Mouse (Mus musculus) gastrocnemius, adult 8-10 months (tissue): ENCODE results near the gene Usp11. TPM values are rescaled to one million over a fixed set of nuclear protein-coding genes. Genes with fewer than 3 reads are reported as not detected.
"Not testable (repeated sequence)": the region's sequence is repeated elsewhere in the genome, so short reads cannot be mapped to it uniquely, and the experiment has no call there.

Experiments
- DNase-seq, 2 experiments: peaks; one replicate each; pipeline ENCODE4 v3.0.0; 2022; ENCODE audit warnings: low spot score in 2 of 2
- total RNA-seq, 4 experiments: library from RNA; stranded (reverse); gene quantifications; 2 replicates each; pipeline ENCODE4 v1.2.4; 2022

The Usp11 gene
- 1 to 10 TPM; 1.7 to 2.3 (median 2.1) TPM for total RNA-seq

- DNase-seq: no peak
These were observed at the start of gene Usp11 for GRCm38 (mm10) chrX:20703741-20704290. Gene Usp11, plus strand, starts transcription at chrX:20703906.

GRCm38 (mm10) chrX:20657593-20657992 is 46.1 kb upstream of the Usp11 start:
- no peak for DNase-seq

- peak; percentile 32 to 52 for DNase-seq
These were observed 45.6 kb upstream of the Usp11 start, which contains the start of gene Uba1 for GRCm38 (mm10) chrX:20658026-20658652. Gene Uba1, plus strand, starts transcription at chrX:20658326.

- DNase-seq: no peak
These were observed 44.8 kb upstream of the Usp11 start for GRCm38 (mm10) chrX:20658891-20659406.

- DNase-seq: no peak
These were observed 41.4 kb upstream of the Usp11 start for GRCm38 (mm10) chrX:20662317-20662715.

GRCm38 (mm10) chrX:20662716-20663443 is 40.8 kb upstream of the Usp11 start:
- peak; percentile 73 to 79 for DNase-seq

GRCm38 (mm10) chrX:20663444-20663790 is 40.3 kb upstream of the Usp11 start:
- DNase-seq: no peak

- DNase-seq: peak; percentile 76 to 82
These were observed 16.1 kb upstream of the Usp11 start, which contains the start of gene Cdk16 for GRCm38 (mm10) chrX:20687519-20688067. Gene Cdk16, plus strand, starts transcription at chrX:20687954.

- DNase-seq: peak; percentile 60 to 76
These were observed 15.6 kb upstream of the Usp11 start for GRCm38 (mm10) chrX:20688068-20688547.

- DNase-seq: peak; percentile 34 to 51
These were observed 15.1 kb upstream of the Usp11 start for GRCm38 (mm10) chrX:20688615-20689014.

GRCm38 (mm10) chrX:20691566-20691965 is 12.1 kb upstream of the Usp11 start:
- no peak for DNase-seq

- no peak for DNase-seq
These were observed 11.1 kb upstream of the Usp11 start for GRCm38 (mm10) chrX:20692616-20693015.

GRCm38 (mm10) chrX:20695842-20696241 is 7.9 kb upstream of the Usp11 start:
- no peak for DNase-seq

GRCm38 (mm10) chrX:20704295-20705082 is 783 bp downstream of the Usp11 start:
- peak; percentile 29 to 60 for DNase-seq

- no peak for DNase-seq
These were observed 1.3 kb downstream of the Usp11 start for GRCm38 (mm10) chrX:20705083-20705402.

- DNase-seq: no peak
These were observed 25.0 kb downstream of the Usp11 start for GRCm38 (mm10) chrX:20728681-20729080.

GRCm38 (mm10) chrX:20730048-20730447 is 26.3 kb downstream of the Usp11 start:
- not testable (repeated sequence) for DNase-seq

GRCm38 (mm10) chrX:20736479-20736878 is 32.8 kb downstream of the Usp11 start:
- no peak for DNase-seq

GRCm38 (mm10) chrX:20748829-20749228 is 45.1 kb downstream of the Usp11 start:
- no peak for DNase-seq

GRCm38 (mm10) chrX:20761201-20761600 is 57.5 kb downstream of the Usp11 start:
- DNase-seq: no peak
